Mouse (Mus musculus) ES-Bruce4 (cell line): Measurements from ENCODE around the gene 1700025G04Rik.

ENCODE experiments used
- CTCF ChIP-seq: IDR thresholded peaks from one replicate; pipeline ENCODE4 v1.8.1; 2011; ENCODE audit warnings: low read depth, low read length
- EP300 ChIP-seq: IDR thresholded peaks from 2 replicates; pipeline ENCODE4 v1.6.1; 2011; ENCODE audit warnings: low read depth, low read length; ENCODE audit not compliant: insufficient read depth
- POLR2A ChIP-seq: IDR thresholded peaks from one replicate; pipeline ENCODE4 v1.8.1; 2011; ENCODE audit warnings: low read length; ENCODE audit not compliant: insufficient read depth

GRCm38 (mm10) chr1:151807286-151807685 lies 282.6 kb downstream of the 1700025G04Rik start:
- TF ChIP-seq CTCF (no peak), EP300 (no peak), POLR2A (no peak)
